Mouse (Mus musculus) B cell, adult 2 months (primary cell): ENCODE measurements around the gene Myh7.
"Not testable (repeated sequence)": the region's sequence is repeated elsewhere in the genome, so short reads cannot be mapped to it uniquely, and the experiment has no call there.

Source experiments
- DNase-seq, 2 experiments: peaks; one replicate each; pipeline ENCODE4 v3.0.0; 2022

The Myh7 gene

DNA sequence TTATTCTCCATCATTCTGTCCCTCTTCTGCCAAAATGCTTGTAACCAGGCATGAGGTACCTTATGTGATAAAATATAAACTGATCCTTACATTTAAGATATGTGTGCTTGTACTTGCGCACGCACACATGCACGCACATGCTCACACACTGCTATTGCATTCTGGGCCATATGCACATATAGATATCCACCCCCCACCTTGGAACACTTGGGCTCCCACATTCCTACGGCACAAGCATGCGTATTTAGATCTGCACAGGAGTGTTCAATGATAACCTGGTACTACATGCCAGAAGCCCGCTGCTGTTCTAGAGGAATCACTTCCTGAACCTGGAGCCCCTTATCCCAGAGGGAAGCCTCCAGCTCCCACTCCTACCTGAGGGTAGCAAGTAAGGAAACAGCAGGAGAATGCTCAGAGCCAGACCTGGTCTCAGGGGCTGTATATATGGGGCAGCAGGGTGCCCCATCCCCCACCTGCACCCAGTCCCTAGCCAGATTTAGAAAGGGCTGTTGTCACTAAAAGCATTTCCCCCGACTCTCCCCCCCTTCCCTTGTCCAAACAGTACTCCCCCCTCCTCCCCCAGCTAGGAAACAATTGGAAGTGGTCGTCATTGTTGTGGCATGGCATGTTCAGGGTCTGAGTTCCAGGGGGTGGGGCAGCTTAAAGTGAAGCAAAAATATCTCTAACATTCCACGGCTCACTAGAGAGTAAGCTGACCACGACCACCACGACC lies at the start of gene Myh7:
Gene Myh7, minus strand, starts transcription at position 491 of the 733 bp plus-strand sequence.
- no peak for DNase-seq

DNA sequence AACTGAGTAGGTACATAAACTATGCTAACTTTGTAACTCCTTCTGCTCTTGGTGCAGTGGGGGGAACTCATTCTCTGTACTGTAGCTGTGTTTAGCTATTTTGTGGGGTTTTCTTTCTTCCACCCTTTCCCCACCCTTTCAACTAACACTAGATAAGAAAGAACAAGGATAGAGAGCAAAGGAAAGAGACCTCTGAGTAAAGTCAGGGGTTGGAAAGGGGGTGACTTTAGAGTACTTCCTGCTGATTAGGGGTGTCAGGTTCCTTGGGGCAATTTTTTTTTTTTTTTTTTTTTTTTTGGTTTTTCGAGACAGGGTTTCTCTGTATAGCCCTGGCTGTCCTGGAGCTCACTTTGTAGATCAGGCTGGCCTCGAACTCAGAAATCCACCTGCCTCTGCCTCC lies 49.3 kb upstream of the Myh7 start:
- DNase-seq = not testable (repeated sequence)

DNA sequence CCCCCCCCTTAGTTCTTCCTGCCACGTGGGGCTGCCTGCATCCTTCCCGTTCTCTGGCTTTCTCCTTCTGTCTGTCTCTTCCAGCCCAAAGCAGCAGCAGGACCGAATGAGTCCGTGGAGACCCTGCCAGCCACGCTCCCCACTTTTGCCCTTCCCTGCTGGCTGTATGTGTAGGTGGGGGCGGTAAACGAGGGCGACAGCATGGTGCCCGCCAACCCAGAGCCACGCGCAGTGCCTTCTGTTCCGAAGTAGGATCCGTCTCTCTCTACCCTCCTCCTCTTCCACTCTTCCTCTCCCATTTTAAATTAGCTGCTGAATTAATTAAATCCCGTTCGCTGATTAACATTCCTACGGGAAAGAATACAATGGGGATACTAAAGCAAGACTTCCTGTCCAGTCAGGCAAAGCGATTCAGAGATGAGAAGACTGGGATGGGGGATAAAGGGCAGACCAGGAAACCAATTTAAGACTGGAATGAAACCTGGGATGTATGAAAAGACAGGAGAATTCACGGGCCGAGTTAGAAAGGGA lies 38.3 kb upstream of the Myh7 start:
- no peak for DNase-seq

DNA sequence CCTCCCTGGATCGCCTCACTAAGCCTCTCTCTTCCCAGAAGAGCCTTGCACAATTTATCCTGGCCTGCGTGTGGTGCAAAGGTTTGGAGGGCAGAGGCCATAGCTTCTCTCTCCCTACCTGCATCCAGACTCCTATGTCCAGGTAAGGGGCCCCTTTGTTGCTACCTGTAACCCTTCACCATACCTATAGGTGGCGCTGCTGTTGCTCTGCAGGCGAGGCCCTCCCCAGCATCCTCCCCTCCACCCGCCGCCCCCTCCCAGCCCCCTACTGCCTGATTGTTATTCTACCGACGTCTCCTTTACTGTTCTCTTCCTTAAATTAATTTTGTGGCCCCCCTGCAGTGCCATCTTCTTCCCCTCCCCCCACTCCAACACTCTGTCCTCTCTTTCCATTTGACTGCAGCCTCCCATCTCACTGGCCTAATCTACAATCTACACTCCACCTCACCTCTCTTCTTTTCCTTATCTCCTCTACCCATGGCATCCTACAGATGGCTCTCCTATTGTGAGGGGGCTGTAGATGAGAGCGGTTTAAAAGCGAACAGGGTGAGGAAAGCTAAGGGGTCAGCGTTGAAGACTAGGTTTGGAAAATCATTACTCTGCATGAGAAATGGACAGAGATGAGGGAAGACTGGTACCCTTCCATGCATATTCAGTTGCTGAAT lies 34.7 kb upstream of the Myh7 start:
- DNase-seq = peak; percentile 45 to 53

DNA sequence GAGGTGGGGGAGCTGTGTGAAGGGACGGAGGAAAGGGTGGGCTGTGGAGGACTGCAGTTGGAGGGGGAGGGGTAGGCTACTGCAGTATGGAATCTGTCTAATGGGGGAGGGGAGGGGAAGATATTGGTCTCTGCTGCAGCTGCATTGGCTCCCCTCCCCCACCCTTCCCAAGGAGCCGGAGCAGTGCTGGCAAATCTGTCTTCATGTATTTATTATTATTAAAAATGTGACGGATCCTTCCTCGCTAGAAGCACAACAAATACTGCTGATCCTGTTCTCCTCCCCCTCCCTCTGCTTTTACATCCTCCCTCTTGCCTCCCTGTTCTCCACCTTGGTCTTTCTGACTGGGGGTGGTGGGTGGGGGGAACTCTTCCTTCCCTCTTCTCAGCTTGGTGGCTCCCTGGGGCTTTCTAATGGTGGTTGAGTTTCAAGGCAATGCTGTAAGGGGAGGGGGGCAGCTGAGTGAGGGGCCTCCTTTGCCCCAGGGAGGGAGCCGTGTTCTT lies 34.0 kb upstream of the Myh7 start:
- DNase-seq = no peak

DNA sequence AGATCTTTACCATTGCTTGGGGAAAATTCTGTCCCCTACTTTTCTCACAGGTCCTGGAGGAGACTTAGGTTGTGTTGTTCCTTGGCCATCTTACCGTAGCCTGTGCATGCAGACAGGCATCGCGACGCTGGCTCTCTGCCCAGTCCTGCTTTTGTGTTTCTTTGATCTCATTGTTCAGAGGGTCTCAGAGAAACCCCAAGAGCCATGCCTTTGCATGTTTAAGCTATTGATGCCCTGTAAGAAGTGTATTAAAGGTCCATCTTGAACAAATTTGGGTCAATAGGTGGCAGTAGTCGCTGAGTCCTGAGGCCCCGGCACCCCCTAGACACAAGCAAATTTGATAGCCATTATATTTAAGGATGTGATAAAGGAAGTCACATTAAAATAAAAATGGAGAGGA lies 33.2 kb upstream of the Myh7 start:
- no peak for DNase-seq

DNA sequence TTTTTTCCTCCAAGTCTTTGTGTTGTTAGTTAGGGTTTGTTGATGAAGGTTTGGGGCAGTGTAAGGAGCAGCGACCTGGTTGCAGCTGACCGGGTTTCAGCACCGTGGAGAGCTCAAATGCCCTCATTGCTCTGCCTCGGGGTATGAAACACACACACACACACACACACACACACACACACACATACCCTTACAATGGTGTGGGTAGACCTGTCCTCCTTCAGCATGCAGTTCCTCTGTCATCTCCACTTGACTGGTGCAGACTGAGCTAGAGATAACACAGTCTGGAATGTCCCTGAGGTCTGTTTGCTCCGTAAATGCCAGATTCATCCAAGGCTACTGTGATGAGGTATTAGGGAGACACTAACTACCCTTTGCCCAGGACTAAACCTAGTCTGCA lies 32.8 kb upstream of the Myh7 start:
- no peak for DNase-seq

DNA sequence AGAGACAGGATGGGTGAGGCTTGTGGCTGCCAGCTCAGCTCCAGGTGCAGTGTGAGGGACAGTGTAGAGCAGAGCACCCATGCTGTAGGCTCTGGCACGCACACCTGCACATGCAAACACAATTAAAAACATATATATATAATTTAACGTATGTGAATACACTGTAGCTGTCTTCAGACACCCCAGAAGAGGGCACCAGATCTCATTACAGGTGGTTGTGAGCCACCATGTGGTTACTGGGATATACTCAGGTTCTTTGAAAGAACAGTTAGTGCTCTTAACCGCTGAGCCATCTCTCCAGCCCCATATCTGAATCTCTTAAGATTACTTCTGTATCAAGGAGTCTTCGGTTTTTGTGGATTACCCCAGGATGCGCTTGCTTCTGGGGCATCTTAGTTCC lies 31.1 kb upstream of the Myh7 start:
- DNase-seq = no peak

DNA sequence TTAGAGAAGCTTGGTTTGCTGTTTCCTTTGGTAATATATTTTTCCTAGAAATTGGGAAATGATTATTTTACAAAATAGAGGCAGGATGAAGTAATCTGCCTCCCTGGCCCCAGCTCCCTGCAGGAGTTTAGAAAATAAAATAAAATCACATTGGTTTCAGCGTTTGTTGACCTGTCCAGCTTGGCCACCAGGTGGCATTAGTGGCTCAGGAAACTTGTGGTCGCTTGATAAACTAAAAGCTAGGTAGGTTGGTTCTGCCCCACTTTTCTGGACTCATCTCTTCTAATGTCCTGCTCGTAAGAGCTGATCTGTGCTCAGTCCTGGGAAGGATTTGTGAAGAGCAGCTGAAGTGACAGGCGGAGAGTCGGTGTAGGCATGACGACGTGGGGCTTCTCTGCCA lies 29.8 kb upstream of the Myh7 start:
- DNase-seq = peak; percentile 58 to 68

DNA sequence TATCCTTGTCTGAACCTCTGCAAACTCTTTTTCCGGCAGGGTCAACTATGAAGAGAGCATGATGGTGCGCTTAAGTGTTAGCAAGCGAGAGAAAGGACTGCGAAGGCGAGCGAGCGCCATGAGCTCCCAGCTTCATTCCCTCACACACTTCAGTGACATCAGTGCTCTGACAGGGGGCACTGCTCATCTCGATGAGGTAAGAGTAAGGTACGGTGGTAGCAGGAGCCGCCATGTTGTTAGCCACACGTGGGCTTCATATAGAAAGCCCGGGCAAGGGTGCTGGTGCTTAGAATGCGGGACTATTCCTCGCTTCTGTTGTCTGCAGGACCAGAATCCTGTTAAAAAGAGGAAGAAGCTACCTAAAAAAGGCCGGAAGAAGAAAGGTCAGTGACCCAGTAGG lies 28.6 kb upstream of the Myh7 start:
- DNase-seq = no peak

DNA sequence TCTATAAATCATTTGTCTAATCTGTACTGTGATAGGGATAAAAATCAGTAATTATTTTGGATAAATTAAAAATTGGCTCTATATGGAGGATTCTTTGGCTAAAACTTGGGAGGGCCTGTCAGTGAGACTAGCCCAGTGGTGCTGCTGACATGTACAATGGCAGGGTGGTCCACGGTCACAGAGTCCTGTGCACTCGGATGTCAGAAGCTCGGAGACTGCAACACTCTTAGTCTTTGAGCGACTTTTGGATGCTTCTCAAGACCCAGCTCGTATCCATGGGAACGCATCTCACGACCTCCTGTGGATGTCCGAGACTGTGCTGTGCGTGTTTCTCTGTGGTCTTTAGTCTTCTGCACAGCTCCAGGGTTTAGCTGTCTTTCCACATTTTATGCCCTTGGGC lies 26.0 kb upstream of the Myh7 start:
- DNase-seq = no peak

DNA sequence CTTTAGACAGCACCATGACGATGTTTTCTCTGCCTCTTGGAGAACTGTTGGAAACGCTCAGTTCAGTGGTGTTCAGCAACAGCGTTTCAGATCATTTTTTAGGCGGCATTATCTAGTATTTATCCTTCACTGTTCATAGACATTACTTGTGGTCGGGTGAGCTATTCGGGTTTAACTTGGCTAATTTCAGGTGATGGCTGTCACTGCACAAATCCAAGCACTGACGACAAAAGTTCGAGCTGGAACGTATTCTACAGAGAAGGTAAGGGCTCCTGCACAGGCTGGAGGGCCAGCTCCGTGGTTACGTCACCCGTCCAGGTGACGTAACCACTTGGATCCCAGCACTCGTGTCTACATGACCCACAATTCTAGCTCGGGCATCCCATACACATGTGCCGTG lies 22.4 kb upstream of the Myh7 start:
- no peak for DNase-seq

DNA sequence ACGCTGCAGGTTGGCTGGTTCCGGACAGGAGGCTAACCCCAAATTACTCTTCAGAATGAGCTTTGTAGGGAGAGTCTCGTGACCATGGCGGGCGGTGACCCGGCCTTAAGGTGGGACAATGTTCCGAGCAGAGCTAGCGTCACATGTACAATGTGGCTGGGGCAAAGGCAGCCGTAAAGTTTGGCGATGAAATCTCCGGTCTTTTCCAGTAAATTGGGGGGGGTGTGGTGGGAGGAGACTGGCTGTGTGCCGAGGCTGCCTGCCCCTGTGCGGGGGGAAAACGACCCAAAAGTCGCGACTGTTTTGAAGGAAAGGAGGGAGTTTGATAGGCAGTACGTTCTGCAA lies 21.3 kb upstream of the Myh7 start:
- DNase-seq = no peak

DNA sequence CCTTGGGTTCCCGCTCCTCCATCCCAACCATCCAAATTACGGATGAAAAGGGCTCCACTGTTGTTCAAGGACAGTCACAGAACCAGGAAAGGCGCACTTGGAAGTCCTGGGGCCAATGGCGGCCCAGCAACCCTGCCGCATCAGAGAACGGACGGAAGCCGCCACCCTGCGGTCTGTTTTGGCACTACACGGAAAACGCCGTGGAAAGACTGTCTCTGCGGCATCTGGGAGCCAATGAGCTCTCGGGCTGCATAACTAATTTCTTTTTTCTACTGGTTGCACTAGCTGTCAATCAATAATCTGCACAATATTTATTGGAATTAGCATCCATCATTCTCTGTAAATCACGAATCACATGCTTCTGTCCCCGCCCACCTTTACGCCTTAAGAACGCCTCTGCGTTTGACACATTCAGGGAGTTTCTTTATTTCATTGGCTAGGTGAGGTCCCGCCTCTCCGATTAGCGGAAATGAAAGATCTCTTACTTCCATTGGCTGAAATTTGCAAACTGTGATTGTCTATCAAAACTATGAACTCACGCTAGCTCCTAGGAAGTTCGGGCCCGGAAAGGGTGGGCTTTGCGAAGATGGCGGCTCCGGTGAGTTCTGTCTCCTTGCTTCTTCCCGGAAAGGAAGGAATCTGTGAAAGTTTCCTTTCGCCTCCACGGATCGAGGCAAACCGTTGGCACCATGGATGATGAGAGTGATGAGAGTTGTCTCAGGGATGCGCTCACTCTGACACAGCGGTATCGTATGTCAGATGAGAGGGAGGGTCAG lies 20.8 kb upstream of the Myh7 start, which contains the start of gene Ngdn:
Gene Ngdn, plus strand, starts transcription at position 464 of the 776 bp plus-strand sequence.
- peak; percentile 97 to 98 for DNase-seq

DNA sequence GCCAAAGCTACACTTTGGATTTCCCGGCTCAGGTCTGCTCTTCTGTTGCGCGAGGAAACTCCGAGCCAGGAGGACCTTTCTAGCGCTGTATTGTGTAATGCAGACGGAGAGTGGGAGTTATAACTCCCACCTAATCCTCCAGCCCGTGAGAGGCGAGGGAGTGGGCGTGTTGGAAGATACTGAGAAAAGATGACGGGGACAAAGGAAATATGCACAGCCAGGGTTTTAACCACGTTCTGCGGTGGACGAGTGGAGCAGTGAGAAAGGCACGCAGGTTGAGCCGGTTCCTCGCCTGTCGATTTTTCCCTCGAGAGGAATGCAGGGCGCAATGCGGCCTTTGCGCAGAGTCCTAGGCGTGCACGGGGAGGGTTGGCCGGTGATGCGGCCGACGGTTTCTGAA lies 20.2 kb upstream of the Myh7 start:
- DNase-seq = no peak

DNA sequence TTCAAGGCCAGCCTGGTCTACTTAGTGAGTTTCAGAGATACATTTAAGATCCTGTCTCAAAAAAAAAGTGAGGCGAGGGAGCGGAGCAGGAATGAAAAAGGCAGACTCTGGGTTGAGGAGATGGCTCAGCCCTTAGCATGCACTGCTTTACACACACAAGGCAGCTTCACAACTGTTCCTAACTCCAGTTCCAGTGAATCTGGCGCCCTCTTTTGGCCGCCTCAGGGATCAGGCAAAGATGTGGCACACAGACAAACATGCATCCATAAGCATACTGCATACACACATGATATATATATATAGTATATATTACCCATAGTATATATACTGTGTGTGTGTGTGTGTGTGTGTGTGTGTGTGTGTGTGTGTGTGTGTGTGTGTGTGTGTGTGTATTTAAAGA lies 16.7 kb upstream of the Myh7 start:
- peak; percentile 26 to 30 for DNase-seq

DNA sequence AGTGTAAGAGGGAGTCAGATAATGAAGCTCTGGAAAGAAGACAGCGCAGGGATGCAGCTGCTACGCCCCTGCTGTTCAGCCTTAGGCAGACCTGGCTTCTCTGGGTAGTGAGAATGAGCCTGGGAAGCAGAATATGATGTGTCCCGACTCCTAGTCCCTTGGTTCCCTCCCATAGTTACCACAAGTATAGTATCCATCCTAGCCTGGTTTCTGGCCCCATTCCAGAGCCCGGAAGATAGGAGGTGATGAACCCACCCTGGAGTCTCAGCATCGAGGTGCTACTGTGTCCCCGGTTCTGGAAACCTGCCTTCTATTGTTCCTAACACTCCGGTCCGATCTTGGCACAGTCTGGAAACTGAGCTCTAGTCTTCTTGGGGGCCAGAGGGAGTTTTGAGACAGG lies 14.0 kb upstream of the Myh7 start:
- no peak for DNase-seq

DNA sequence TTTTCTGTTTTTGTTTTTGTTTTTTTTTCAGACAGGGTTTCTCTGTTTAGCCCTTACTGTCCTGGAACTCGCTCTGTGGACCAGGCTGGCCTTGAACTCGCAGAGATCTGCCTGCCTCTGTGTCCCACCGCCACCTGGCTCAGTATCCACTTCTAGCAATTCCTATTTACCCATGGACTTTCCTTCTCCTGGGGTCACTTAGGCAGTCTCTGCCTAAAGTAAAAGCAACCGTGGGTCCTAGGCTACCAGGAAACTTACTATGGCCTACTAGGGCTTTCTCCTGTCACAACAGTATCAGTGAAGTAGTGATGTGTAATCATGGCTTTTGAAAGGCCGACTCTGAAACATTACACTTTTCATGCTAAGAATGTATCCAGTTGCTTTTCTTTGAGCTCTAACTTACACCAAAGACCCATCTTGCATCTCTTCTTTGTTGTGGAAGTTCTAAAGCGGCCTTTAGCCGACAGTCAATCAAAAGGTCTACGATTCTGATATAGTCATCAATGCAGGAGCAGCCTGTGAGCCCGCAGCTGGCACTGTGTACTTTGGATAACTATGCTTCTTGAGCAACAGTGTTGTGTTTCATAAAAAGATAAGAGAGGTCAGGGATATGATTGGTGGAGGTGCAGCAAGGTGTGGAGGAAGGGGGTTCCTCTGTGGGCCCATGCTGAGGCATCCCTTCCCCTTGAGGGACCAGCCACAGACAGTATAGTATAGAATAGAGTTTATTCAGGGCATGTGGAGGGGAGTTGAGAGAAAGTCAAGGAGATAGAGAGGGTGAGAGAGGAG lies 12.9 kb upstream of the Myh7 start:
- no peak for DNase-seq

DNA sequence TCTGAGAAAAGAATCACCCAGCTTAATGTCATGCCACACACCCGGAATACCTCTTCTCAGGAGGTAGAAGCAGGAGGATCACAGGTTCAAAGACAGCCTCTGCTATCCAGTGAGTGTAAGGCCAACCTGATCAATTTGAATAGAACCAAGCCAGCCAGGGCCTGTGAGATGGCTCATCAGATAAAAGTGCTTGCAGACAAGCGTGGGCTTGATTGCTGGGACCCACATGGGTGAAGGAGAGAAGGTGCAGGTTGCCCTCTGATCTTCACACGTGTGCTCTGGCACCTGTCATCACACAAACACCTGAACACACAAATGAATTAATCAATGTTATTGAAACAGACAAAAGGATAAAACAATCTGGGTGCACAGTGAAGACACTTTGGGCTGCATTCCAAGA lies 12.1 kb upstream of the Myh7 start:
- no peak for DNase-seq

DNA sequence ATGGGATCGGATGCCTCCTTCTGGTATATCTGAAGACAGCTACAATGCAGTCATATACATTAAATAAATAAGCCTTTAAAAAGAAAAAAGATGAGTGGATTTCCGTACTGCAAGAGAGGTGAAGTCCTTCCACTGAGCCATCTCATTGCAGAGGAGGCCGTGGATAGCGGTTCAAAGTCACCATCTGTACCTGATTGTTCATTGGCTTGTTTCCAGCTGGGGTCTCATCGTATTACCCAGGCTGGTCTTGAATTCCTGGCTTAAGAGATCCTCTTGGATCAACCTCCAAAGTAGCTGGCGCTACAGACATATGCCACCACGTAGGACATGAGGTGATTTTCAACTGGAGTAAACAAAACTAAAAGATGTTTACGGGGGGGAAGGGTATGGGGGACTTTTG lies 11.5 kb upstream of the Myh7 start:
- DNase-seq = no peak

DNA sequence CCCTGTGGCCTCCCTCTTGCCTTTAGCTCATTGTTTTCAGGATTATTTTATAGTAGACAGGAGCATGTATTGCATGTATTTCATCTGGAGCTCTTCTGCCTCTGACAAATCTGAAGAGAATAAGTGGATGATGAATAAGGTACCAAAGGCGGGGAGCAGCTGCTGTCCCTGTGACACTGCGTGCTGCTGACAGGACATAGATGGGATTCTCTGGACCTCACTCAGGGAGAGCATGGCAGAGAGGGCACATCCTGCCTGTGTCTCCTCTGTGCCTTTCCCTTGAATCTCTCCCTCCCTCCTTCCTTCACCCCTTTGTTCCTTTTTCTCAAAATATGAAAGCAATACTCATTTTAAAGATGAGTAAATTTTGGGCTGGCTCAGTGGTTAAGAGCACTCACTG lies 11.1 kb upstream of the Myh7 start:
- DNase-seq = no peak
